8 mouse cellular contexts compared by ENCODE assay signal in genomic region chr19:29252831-29253545, GRCm38 (mm10). TPM values are rescaled to one million over a fixed set of nuclear protein-coding genes. Genes with fewer than 3 reads are reported as not detected.
A peak's percentile ranks its signal among the peaks of the same experiment; 100 is the strongest.
DNase-seq lines count a peak whose midpoint lies in the region; ATAC-seq and TF ChIP-seq lines count a peak whose summit lies in the region.

No protein-coding gene starts in this region.

- H3K4me3 ChIP-seq in thymus, adult 2 months (ENCODE audit: control insufficient read depth, insufficient read depth, low read length) = peak overlapping the region; percentile 36
- peak overlapping the region; percentile 91 for H3K4me3 ChIP-seq in hindbrain, embryonic 15.5 days
- peak overlapping the region; percentile 92 for H3K4me3 ChIP-seq in midbrain, embryonic 13.5 days (replicated peaks)

- TF ChIP-seq CTCF in thymus, adult 2 months (IDR thresholded peaks at IDR 0.05; ENCODE audit: borderline replicate concordance, control insufficient read depth, extremely low read depth, insufficient read depth, low read length, poor library complexity) = no peak

- peak overlapping the region; percentile 67 for H3K27ac ChIP-seq in thymus, adult 2 months (ENCODE audit: control insufficient read depth, insufficient read depth, low read length)
- peak overlapping the region; percentile 98 for H3K27ac ChIP-seq in hindbrain, embryonic 15.5 days (replicated peaks)
- peak overlapping the region; percentile 97; the same call in 1 of the 2 replicates for H3K27ac ChIP-seq in midbrain, embryonic 13.5 days

- 7% methylated on average over 10 of the region's 10 CpGs for WGBS in thymus, adult 2 months
- WGBS in hindbrain, embryonic 15.5 days = 17% methylated on average over 10 of the region's 10 CpGs
- 22% methylated on average over 10 of the region's 10 CpGs for WGBS in midbrain, embryonic 13.5 days

- DNase-seq in cerebellum, adult 9-11 months = peak; percentile 28
- DNase-seq in cerebellum, postnatal 25 days = no peak
- peak; percentile 27 for DNase-seq in thymus, adult 2 months
- no peak for DNase-seq in thymus, adult 18-20 months
- no peak for DNase-seq in layer of hippocampus, postnatal 36 days
- DNase-seq in frontal cortex, postnatal 14 days (ENCODE audit: low spot score in 2 of 2) = no peak

- peaks cover 5% of the 10 kb centered on the region for H3K4me1 ChIP-seq in thymus, adult 2 months (replicated peaks; ENCODE audit: control insufficient read depth, insufficient read depth, low read length)
- H3K4me1 ChIP-seq in hindbrain, embryonic 15.5 days (replicated peaks) = peaks cover 57% of the 10 kb centered on the region
- peaks cover 62% of the 10 kb centered on the region for H3K4me1 ChIP-seq in midbrain, embryonic 13.5 days (replicated peaks)

- peaks cover 4% of the 10 kb centered on the region; the same call in 1 of the 2 replicates for H3K36me3 ChIP-seq in thymus, adult 2 months (ENCODE audit: control insufficient read depth, insufficient read depth, low read length)
- no peaks in the 10 kb centered on the region for H3K36me3 ChIP-seq in hindbrain, embryonic 15.5 days
- 0 out of 2 replicates have a peak, but pooled peaks cover 2% of the 10 kb centered on the region for H3K36me3 ChIP-seq in midbrain, embryonic 13.5 days

- H3K4me2 ChIP-seq in hindbrain, embryonic 15.5 days = peak overlapping the region; percentile 82
- H3K4me2 ChIP-seq in midbrain, embryonic 13.5 days (replicated peaks) = peak overlapping the region; percentile 79

- ATAC-seq in hindbrain, embryonic 15.5 days (ENCODE audit: low FRiP score, low read depth) = no peak
- no peak for ATAC-seq in midbrain, embryonic 13.5 days

- H3K9me3 ChIP-seq in hindbrain, embryonic 15.5 days = no peaks in the 10 kb centered on the region
- H3K9me3 ChIP-seq in midbrain, embryonic 13.5 days = no peaks in the 10 kb centered on the region

- H3K27me3 ChIP-seq in thymus, adult 2 months (ENCODE audit: control insufficient read depth, insufficient read depth, low read length) = no peaks in the 10 kb centered on the region
- no peaks in the 10 kb centered on the region for H3K27me3 ChIP-seq in hindbrain, embryonic 15.5 days
- no peaks in the 10 kb centered on the region for H3K27me3 ChIP-seq in midbrain, embryonic 13.5 days

- peak overlapping the region; percentile 91 for H3K9ac ChIP-seq in hindbrain, embryonic 15.5 days
- H3K9ac ChIP-seq in midbrain, embryonic 13.5 days (replicated peaks) = peak overlapping the region; percentile 98

- no peak for TF ChIP-seq POLR2A in thymus, adult 2 months (IDR thresholded peaks at IDR 0.05; ENCODE audit: control insufficient read depth, extremely low read depth, insufficient read depth, low read length, poor library complexity)

RNA-seq across cellular contexts. Expression of gene Jak2, which starts 1.4 kb away (rescaled TPM):
- polyA plus RNA-seq in thymus, adult 2 months (2012; rRNA removed) = 14.8 and 16.1 TPM in 2 replicates
- 13.9 and 15.4 TPM in 2 replicates for polyA plus RNA-seq in hindbrain, embryonic 15.5 days (2015; fragmentation: Nextera tagmentation; extraction: Ambion mirVana)
- 13.4 and 14.6 TPM in 2 replicates for polyA plus RNA-seq in midbrain, embryonic 13.5 days (2015; fragmentation: Nextera tagmentation; extraction: Ambion mirVana)
- 10 to 100 TPM; 27.2 to 31.4 TPM for total RNA-seq in layer of hippocampus, postnatal 36 days (2021)

Comparison
In these comparisons a context has a peak if more than half of its experiments do, and no peak if none do; other contexts are left out.
1. DNase-seq: peak in cerebellum, adult 9-11 months (single experiment) and thymus, adult 2 months (single experiment); none in cerebellum, postnatal 25 days (0 of 2), thymus, adult 18-20 months (0 of 2), layer of hippocampus, postnatal 36 days (0 of 2) and frontal cortex, postnatal 14 days (0 of 2).
2. H3K4me3 ChIP-seq: peak in every context shown above with its lines; median percentile 92 in midbrain, embryonic 13.5 days; 91 in hindbrain, embryonic 15.5 days; 36 in thymus, adult 2 months.
3. Peak in every context shown above with its lines, with median percentiles within 50 percentile points of each other: H3K27ac ChIP-seq.